Mouse (Mus musculus) liver, embryonic 11.5 days (tissue): ENCODE results near the gene Gm10295. TPM values are rescaled to one million over a fixed set of nuclear protein-coding genes. Genes with fewer than 3 reads are reported as not detected.

Source experiments
- ATAC-seq: fragments of 200-750 bp; cut with Nextera tagmentation; replicated peaks from 2 replicates; pipeline ENCODE4 v1.8.0; 2017; ENCODE audit warnings: moderate number of reproducible peaks, mild to moderate bottlenecking, moderate TSS enrichment, moderate library complexity; ENCODE audit not compliant: low FRiP score
- DNase-seq: peaks from one replicate; pipeline ENCODE4 v3.0.0-alpha.2; 2017; ENCODE audit warnings: low spot score
- H3K27ac ChIP-seq: fragments of 300-500 bp; sonication (generic); 2 replicates; pipeline ENCODE4 v1.5.1; 2014; ENCODE audit warnings: mild to moderate bottlenecking, low read depth, low read length, control low read depth
- H3K27me3 ChIP-seq: fragments of 300-500 bp; sonication (generic); replicated peaks from 2 replicates; pipeline ENCODE4 v1.6.1; 2014; ENCODE audit warnings: low read length, mixed read lengths; ENCODE audit not compliant: control insufficient read depth, insufficient read depth
- H3K36me3 ChIP-seq: fragments of 300-500 bp; sonication (generic); 2 replicates; pipeline ENCODE4 v1.6.1; 2014; ENCODE audit warnings: mild to moderate bottlenecking, low read length, moderate library complexity, mixed read lengths; ENCODE audit not compliant: control insufficient read depth, insufficient read depth
- H3K4me1 ChIP-seq: fragments of 300-500 bp; sonication (generic); replicated peaks from 2 replicates; pipeline ENCODE4 v1.6.1; 2014; ENCODE audit warnings: low read length, mixed read lengths; ENCODE audit not compliant: control insufficient read depth, insufficient read depth
- H3K4me2 ChIP-seq: fragments of 300-500 bp; sonication (generic); 2 replicates; pipeline ENCODE4 v1.6.1; 2014; ENCODE audit warnings: mild to moderate bottlenecking, control low read depth, moderate library complexity
- H3K4me3 ChIP-seq: fragments of 300-500 bp; sonication (generic); 2 replicates; pipeline ENCODE4 v1.5.1; 2014; ENCODE audit warnings: low read depth, low read length, control low read depth
- H3K9ac ChIP-seq: fragments of 300-500 bp; sonication (generic); 2 replicates; pipeline ENCODE4 v1.6.1; 2014; ENCODE audit warnings: low read depth, low read length, control low read depth
- H3K9me3 ChIP-seq: fragments of 300-500 bp; sonication (generic); 2 replicates; pipeline ENCODE4 v1.6.1; 2016; ENCODE audit warnings: low read length, inconsistent platforms, mixed read lengths; ENCODE audit not compliant: control insufficient read depth
- WGBS: fragments of 180-500 bp; shearing (Covaris S2); extraction: QIAGEN DNeasy Blood & Tissue Kit; methylation state at CpG from one replicate; pipeline ENCODE4 v1.1.7; 2014; 5-methylcytosine and 5-hydroxymethylcytosine counted together
- polyA plus RNA-seq: library from polyadenylated mRNA; unstranded; fragments of >200 nt; fragmentation: Nextera tagmentation; extraction: Ambion mirVana; gene quantifications from 2 replicates; pipeline ENCODE4 v1.2.1, GENCODE M21; 2014

The Gm10295 gene
- polyA plus RNA-seq, 1 experiment from 2014 or later: not detected

GRCm38 (mm10) chr7:71308051-71308450, 43.2 kb downstream of the Gm10295 start:
- Histone ChIP-seq H3K36me3 (no peaks in the 10 kb centered on the region), H3K27ac (no peak overlapping the region), H3K4me1 (no peaks in the 10 kb centered on the region), H3K4me3 (no peak overlapping the region), H3K4me2 (no peak overlapping the region), H3K9ac (no peak overlapping the region), H3K27me3 (no peaks in the 10 kb centered on the region), H3K9me3 (no peaks in the 10 kb centered on the region)
- 49% methylated on average over 8 of the region's 8 CpGs for WGBS
- DNase-seq (no peak), ATAC-seq (no peak)

GRCm38 (mm10) chr7:71302714-71303113, 48.6 kb downstream of the Gm10295 start:
- ATAC-seq (no peak), DNase-seq (no peak)
- Histone ChIP-seq H3K9me3 (no peaks in the 10 kb centered on the region), H3K9ac (no peak overlapping the region), H3K27me3 (no peaks in the 10 kb centered on the region), H3K27ac (no peak overlapping the region), H3K4me3 (no peak overlapping the region), H3K36me3 (no peaks in the 10 kb centered on the region), H3K4me1 (no peaks in the 10 kb centered on the region), H3K4me2 (no peak overlapping the region)
- WGBS: 72% methylated on average over 4 of the region's 4 CpGs
